Mouse (Mus musculus): ENCODE data around the gene Gm37240.

Gm37240 gene

GRCm38 (mm10) chr3:84472527-84472926 is 1414.8 kb downstream of the Gm37240 start:
- DNase-seq (ENCODE audit: low spot score): no peak

GRCm38 (mm10) chr3:84471146-84471545 is 1416.2 kb downstream of the Gm37240 start:
- DNase-seq (ENCODE audit: low spot score): no peak

GRCm38 (mm10) chr3:84468111-84468453 is 1419.2 kb downstream of the Gm37240 start:
- no peak for DNase-seq (ENCODE audit: low spot score)

GRCm38 (mm10) chr3:84467419-84468110 is 1419.8 kb downstream of the Gm37240 start:
- no peak for DNase-seq (ENCODE audit: low spot score)

- DNase-seq (ENCODE audit: low spot score): no peak
Measured at GRCm38 (mm10) chr3:84465822-84466500, 1421.4 kb downstream of the Gm37240 start.

GRCm38 (mm10) chr3:84461687-84462086 is 1425.6 kb downstream of the Gm37240 start:
- no peak for DNase-seq (ENCODE audit: low spot score)

- no peak for DNase-seq (ENCODE audit: low spot score)
Measured at GRCm38 (mm10) chr3:84460952-84461351, 1426.4 kb downstream of the Gm37240 start.

- no peak for DNase-seq (ENCODE audit: low spot score)
Measured at GRCm38 (mm10) chr3:84460499-84460898, 1426.8 kb downstream of the Gm37240 start.

GRCm38 (mm10) chr3:84455733-84456417 is 1431.4 kb downstream of the Gm37240 start:
- DNase-seq (ENCODE audit: low spot score): no peak

GRCm38 (mm10) chr3:84450651-84451050 is 1436.7 kb downstream of the Gm37240 start:
- no peak for DNase-seq (ENCODE audit: low spot score)

GRCm38 (mm10) chr3:84449015-84449414 is 1438.3 kb downstream of the Gm37240 start:
- no peak for DNase-seq (ENCODE audit: low spot score)

GRCm38 (mm10) chr3:84447803-84448202 is 1439.5 kb downstream of the Gm37240 start:
- no peak for DNase-seq (ENCODE audit: low spot score)
